Mouse (Mus musculus): ENCODE results near the gene Zbtb43. TPM values are rescaled to one million over a fixed set of nuclear protein-coding genes. Genes with fewer than 3 reads are reported as not detected.

The Zbtb43 gene
- total RNA-seq, 2 experiments from 2014 or later, result 12.4 to 13.3 TPM

DNA sequence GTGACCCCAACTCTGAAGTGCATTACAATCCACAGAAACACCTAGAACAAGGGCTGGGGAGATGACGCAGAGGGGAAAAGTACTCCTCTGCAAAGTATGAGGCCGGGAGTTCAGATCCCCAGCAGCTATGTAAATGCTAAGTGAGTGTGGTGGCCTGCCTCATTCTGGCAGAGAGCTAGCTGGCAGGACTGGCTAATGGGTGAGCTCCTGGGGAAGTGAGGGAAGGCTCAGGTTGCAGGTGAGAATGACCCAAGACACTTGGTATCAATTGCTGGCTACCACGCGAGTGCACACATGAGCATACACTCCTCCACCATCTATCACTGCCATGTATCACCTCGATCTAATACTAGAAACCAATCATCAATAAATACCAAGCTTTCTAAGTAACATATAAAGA is 12.1 kb downstream of the Zbtb43 start:
- no peak for ATAC-seq (replicated peaks; ENCODE audit: low FRiP score, low TSS enrichment, poor library complexity, severe bottlenecking)

DNA sequence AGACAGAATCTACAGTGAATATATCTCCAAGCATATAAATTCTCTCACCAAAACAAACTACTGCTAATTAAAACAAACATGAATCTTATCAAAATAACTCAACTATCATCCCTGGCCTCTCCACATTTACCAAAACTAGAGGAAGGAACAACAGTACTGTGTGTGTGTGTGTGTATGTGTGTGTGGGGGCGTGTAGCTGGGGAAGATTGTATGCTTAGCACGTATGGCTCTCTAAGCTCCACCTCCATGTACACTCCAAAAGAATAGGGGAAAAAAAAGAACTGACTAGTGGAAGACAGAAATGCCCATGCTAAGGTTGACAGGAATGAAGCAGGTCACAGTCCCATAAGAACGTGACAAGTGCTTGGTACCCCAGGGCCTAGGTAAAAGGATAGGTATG is 13.0 kb downstream of the Zbtb43 start:
- no peak for ATAC-seq (replicated peaks; ENCODE audit: low FRiP score, low TSS enrichment, poor library complexity, severe bottlenecking)

DNA sequence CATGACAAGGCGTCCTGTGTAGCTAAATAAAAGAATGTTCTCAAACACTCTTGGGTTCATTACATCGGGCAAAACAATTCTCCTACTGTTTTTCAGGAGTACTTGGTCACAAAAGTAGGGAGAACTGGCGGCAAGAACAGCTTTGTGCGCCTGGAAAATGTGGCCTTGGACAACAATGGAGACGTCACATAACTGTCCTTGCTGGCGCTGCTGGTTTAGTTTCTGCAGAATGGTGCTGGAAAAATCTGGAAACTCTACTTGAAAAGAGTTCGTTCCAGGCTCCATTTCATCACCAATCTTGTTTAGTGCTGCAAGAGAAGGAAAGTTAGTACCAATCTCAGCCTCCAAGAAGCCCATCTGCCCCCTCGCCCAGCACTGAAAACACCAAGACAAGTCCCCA is 13.5 kb downstream of the Zbtb43 start:
- no peak for ATAC-seq (replicated peaks; ENCODE audit: low FRiP score, low TSS enrichment, poor library complexity, severe bottlenecking)

DNA sequence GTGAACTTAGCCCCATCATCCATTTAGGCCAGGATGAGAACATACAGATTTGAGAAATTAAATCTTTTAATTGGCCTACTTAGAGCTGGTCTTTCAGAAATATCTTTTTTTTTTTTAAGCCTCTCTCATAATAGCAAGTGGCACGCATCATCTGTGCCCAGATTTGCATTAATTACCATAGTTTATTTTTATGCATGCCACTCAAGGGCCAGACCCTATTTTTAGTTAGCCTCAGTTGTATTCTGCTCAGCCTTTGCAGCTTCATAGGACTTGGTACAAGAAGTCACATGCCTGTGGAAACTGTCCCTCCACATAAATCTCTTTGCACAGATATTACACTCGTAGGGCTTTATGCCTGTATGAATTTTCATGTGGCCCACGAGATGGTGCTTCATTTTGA is 14.9 kb downstream of the Zbtb43 start:
- no peak for ATAC-seq (replicated peaks; ENCODE audit: low FRiP score, low TSS enrichment, poor library complexity, severe bottlenecking)

DNA sequence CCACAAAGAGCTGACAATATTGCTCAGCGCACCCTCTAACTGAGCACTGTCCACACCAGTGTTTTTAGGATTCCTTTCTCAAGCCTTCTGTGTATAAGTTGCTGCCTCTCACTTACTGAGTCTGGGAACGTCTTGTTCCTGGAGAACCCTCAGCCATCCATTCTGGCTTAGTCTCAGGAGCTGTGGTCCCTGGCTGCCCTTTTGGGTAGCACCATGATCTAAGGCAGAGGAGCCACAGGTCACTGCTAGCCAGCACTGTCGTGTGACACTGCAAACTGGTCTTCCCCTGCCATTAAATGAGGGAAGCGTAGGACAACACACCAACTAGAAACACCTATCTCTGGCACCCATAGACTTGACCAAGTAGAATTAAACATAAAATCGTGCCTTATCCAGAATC is 15.6 kb downstream of the Zbtb43 start:
- ATAC-seq (replicated peaks; ENCODE audit: low FRiP score, low TSS enrichment, poor library complexity, severe bottlenecking), result no peak

DNA sequence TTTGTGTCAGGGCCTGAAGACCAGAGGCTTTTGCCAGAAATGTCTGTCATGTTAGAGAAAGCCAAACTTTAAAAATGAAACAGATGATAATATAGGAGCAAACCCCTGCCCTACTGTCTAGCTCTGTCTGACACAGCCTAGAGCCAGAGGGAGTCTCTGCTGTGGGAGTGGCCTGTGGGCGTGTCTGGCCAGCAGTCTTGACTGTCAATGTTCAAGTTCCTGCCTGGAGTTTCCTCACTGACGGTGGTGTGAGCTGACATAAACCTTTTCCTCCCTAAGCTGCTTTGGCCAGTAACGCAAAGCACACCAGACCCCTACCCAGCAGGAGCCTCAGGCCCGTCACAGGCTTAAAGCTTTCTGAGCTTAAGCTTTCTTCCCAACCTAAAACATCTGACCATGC is 16.2 kb downstream of the Zbtb43 start:
- peak; percentile 73 for ATAC-seq (replicated peaks; ENCODE audit: low FRiP score, low TSS enrichment, poor library complexity, severe bottlenecking)

DNA sequence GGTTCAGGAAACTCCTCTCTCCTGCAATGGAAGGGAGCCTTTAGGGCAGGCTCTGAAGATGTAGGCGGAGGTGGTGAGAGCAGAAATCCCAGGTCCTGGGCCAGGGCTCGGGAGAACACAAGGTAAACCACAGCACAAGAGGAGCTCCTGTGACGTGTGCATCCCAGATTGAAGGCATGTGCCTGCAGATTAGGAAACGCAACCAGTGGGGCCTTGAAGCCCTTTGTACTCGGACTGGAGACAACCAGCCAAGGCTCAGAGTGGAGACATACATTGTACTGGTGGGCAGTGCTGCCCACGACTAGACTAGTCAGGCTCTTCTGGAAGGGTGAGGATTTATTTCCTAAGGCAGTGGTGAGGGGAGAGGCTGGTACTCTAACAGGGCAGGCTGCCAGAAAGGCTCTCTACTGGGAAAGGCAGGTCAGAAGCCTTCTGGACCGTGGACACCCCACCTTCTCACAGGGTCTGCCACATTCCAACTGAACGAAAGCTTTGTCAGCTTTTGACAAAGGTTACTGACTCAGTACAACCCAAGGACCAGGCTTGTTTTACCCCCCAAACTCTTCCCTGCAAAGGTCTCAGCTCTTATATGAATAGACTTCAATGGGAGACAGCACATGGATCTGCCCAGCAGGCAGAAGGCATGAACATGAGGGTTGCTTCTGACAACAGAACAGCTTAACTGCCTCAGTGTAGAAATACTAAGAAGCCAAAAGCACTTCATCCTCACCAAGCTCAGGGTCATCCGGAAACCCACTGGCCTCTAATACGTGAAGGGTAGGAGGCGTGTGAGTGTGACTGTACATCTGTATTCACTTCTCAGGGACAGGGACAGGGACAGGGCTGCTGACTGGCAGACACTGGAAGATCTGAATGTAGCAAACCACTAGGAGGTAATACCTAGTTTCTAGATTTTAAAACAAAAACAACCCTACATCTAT is 17.1 kb downstream of the Zbtb43 start:
- ATAC-seq (replicated peaks; ENCODE audit: low FRiP score, low TSS enrichment, poor library complexity, severe bottlenecking), result no peak

DNA sequence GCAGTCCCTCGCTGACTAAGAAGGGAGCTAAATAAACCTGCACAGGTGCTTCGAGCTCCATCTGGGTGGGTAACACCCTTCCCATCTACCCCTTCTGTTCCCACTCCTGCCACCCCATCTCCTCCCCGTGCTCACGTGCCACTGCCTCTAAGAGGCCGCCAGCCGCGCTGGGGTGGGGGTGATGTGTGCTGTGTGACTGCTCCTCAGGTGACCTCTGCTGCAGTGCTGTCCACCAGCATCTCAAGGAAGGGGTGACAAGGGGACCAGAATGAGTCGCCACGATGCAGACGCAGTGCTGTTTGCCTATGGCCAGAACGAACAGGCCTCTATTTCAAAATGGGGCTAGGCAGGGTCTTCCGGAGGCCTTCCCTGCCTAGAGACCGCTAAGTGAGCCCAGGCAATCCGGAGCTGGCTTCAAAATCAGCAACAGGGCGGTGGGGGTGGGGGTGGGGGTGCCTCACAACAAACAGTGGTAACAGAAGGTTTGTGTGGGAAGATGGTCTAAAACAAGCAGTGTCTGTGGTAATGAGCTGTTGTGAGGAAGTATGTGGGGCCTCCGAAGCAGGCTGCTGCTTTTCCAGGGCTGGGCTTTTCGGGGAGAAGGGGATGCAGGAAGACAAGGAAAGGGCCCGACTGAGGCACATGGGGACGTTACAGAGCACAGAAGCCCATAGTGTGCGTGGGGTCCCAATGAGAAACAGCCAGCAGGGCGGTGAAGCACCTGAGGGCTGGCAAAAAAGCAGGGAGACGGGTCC is 19.1 kb downstream of the Zbtb43 start:
- no peak for ATAC-seq (replicated peaks; ENCODE audit: low FRiP score, low TSS enrichment, poor library complexity, severe bottlenecking)

DNA sequence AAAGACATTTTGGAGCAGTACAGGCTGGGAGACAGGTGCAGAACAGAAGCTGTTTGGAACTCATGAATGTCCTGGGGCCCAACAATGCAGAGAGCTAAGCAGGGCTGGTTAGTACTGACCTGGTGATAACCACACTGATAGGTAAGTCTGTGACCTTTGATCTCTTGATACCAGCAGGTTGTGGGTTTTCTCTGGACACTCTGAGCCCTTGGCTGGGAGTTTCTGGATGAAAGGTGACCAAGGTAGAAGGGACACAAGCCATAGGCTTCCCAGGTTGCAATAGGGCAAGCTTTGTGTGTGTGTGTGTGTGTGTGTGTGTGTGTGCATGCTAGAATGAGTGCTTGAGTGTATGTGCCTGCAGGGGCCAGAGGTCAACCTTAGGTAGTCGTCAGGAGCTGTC is 21.6 kb downstream of the Zbtb43 start:
- ATAC-seq (replicated peaks; ENCODE audit: low FRiP score, low TSS enrichment, poor library complexity, severe bottlenecking), result no peak

DNA sequence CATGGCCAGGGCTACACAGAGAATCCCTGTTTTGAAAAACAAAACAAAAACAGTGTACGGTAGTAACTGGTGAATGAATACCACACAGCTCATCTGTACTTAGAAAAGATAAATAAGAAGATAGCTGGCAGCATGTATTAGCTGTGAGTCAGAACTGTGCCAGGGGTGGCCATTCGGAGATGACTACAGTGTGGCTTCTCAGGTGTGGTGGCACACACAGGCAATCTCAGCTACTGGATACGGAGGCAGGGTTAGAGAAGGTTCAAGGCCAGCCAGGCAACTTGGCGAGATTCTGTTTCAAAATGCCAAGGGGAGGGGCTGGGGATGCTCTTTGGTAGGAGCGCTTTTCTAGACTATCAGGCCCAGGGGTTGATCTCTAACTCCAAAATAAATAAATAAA is 22.6 kb downstream of the Zbtb43 start:
- no peak for ATAC-seq (replicated peaks; ENCODE audit: low FRiP score, low TSS enrichment, poor library complexity, severe bottlenecking)

DNA sequence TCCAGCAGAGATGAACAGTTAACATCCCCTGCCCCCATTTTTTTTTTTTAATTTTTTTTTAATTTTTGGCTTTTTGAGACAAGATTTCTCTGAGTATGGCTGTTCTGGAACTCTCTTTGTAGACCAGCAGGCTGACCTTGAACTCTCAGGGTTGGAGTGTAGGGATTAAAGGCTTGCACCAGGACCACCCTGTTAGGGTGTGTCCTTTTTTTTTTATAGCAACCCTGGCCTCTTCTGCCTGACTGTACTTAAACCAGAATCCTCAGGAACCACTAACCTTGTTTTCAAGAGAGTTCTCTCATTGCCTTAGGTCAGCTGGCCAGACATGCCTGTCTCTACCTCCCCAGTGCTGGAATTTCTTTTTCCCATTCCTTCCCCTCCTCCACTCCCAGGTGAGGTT is 23.5 kb downstream of the Zbtb43 start:
- ATAC-seq (replicated peaks; ENCODE audit: low FRiP score, low TSS enrichment, poor library complexity, severe bottlenecking), result no peak

DNA sequence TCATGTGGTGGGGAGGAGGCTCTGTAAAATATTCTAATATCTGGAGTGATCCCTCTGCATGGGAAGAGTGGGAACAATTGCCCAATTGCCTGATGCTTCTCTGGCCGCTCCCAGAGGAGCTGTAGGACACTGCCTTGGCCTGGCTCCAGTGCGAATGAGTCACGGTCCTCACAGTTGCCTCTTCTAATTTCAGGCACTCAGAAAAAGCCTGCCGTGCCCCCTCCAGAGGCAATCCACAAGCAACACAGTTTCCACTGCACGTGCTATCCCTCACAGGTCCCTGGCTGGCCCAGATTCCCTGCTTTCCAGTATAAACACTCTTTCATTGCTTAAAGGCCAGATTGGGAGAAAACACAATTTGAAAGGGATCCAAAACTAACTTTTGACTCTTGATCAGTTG is 24.0 kb downstream of the Zbtb43 start:
- no peak for ATAC-seq (replicated peaks; ENCODE audit: low FRiP score, low TSS enrichment, poor library complexity, severe bottlenecking)

DNA sequence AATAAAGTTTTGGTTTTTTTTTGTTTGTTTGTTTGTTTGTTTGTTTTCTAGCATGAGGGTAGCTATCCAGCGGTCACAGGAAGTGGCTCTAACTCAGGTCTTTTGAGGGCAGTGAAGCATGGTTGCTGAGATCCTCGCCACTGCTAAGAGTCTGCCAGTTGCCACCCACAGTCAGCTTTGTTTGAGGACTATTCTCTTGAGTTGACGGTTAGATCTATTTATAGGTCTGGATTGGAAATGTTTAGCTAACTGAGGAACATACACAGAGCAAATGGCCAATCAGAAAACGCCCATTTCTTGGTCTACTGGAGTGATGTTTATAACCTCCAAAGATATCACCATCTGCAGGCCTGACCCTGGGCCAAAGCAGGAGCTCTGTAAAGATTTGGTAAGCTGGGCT is 25.7 kb downstream of the Zbtb43 start:
- ATAC-seq (replicated peaks; ENCODE audit: low FRiP score, low TSS enrichment, poor library complexity, severe bottlenecking), result no peak

DNA sequence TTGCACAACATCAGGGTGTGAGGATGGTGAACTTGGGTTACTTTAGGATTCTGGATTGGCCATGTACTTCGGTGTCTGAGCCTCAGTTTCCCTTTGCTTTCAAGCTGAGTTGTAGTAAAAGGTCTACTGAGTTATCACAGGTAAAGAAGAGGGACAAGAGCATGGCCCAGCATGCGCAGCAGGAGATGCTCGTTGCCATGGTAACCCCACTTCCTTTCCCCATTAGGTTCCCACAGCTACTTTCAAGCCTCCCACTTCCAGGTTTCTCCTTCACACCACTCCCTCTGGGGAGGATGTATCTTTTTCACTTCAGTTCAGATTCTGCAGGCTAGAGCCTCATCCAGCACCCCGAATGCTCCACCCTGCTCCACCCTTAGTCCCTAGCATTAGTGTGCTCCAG is 27.5 kb downstream of the Zbtb43 start:
- no peak for ATAC-seq (replicated peaks; ENCODE audit: low FRiP score, low TSS enrichment, poor library complexity, severe bottlenecking)

DNA sequence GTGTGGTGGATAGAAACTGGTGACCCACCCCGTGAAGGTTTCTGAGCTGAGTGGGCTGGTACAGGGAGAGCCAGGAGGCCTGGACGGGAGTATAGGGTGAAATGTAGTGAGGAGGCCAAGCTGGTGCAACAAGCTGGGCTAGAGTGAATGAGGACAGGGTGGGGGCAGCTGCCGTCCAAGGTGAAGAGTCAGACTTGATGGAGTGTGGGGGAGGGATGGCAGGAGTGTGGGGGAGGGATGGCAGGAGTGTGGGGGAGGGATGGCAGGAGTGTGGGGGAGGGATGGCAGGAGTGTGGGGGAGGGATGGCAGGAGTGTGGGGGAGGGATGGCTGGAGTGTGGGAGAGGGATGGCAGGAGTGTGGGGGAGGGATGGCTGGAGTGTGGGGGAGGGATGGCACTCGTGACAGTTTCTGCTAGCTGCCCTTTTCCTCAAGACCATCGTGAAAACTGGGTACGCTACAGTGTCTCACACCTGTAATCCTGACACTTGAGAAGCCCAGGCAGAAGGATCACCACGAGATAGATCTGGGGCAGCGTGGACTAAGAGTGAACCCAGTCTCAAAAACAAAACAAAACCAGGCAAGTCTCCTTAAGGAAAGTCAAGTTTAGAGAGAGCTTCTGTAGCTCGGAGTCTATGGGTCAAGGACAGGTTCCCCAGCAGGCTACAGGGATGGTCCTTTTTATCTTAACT is 28.2 kb downstream of the Zbtb43 start:
- ATAC-seq (replicated peaks; ENCODE audit: low FRiP score, low TSS enrichment, poor library complexity, severe bottlenecking), result no peak

DNA sequence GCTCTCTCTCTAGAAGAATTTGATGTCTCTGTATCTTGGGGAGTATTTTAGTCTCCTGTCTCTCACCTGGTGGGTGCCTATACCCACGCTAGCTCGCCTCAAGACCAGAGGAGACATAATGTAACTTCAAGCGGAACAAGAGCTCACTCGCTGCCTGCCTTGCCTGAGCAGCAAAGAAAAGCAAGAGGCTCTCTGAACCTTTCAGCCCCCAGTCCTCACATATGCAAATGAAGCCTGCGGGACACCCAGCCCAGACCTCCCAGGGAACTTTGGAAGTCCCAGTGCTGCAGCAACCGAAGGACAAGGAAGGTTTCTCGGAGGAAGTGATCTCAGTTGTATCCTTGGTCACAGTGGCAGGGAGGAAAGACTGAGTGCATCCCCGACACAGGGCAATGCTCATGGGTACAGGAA is 28.9 kb downstream of the Zbtb43 start:
- 0 out of 2 replicates have a peak, but pooled peaks have one; percentile 13 for ATAC-seq (replicated peaks; ENCODE audit: low FRiP score, low TSS enrichment, poor library complexity, severe bottlenecking)

DNA sequence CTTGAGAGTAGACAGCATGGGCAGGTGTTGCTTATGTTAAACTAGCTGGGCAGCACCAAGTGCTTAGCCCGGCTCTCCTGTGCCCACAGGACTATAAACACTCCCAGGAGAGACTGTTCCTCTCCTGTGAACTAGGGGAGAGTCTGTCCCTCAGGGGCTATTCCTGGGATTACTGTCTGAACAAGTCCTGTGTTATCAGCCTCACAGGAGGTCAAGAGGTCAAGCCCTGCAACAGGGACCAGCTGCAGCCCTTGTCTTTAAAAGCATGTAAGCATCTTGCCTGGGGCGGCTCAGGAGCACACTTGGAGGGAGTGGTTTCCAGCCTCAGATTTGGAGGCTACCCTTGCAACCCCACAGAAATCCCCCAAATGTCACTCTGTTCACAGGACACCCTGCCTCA is 30.0 kb downstream of the Zbtb43 start:
- no peak for ATAC-seq (replicated peaks; ENCODE audit: low FRiP score, low TSS enrichment, poor library complexity, severe bottlenecking)

DNA sequence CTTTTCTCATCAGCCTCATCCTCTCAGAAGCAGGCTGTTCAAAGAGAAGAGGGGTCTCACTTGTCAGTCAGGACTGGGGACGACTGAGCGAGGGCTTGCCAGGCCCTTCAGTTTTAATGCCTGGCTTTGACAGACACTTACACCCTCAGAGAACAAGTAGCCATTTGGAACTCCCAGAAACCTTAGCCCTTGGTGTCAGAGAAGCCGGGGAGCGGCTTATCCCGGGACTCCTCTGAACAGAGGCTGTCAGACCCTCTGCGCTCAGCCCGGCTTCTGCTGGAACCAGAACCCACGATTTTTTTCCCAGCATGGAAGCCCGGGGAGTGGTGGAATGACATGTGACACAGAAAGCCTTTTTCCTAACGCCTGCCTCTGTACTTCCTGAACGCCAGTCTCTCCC is 31.2 kb downstream of the Zbtb43 start:
- ATAC-seq (replicated peaks; ENCODE audit: low FRiP score, low TSS enrichment, poor library complexity, severe bottlenecking), result no peak

DNA sequence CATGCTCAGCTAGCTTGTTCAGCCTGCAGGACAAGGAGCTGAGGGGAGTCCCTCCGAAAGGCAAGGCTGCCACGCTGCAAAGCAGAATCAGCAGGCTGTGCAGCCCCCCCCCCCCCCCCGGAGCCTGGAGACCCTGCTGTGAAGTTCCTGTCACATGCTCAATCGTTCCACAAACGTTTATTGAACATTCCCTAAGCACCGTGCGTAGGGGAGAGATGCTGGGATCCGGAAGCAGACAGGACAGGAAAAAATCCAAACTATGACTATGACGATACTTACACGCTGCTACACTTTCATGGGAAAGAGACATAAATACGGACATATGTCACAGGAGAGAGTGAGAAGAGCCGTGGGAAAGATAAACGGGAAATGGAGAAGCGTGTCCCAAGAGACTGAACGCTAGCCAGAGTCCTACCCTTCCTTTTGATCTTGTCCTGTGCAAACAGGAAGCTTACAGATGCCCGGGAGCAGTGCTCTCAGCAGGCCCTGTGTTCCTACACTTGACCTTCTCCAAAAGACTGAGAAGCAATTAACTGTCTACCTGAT is 32.3 kb downstream of the Zbtb43 start:
- no peak for ATAC-seq (replicated peaks; ENCODE audit: low FRiP score, low TSS enrichment, poor library complexity, severe bottlenecking)

DNA sequence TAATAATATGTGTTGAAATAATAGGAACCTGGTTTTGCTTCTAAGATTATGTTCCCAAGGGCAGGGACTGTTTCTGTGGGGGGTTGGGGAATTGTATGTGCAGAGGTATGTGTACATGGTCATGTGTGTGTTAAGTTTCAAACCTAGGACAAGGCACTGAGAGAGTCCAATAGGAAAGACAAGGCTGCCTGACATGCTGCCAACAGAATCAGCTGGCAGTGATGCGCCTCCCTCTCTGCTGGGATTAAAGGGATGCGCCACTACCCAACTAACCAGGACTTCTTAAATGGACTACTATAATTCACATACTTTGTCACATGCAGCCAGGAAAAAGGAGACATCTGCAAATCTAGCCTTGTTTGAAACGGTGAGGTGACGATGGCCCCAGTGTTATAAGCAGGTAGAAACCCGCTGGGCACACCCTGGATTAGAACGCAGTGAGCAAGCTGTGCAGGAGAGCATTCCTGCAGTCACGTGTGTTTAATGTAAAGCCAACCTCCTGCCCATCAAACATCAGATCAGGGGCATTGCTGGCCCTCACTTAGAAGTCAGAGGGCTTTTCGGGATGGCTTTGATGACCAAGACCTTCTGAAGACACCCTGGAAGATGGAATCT is 33.2 kb downstream of the Zbtb43 start:
- no peak for ATAC-seq (replicated peaks; ENCODE audit: low FRiP score, low TSS enrichment, poor library complexity, severe bottlenecking)
